Mouse (Mus musculus) thymus, adult 2 months (tissue): ENCODE results near the gene Ube2o.

ENCODE experiments used
- CTCF ChIP-seq: fragments of 200-500 bp; IDR thresholded peaks from 2 replicates; pipeline ENCODE4 v1.5.1; 2012; ENCODE audit warnings: mild to moderate bottlenecking, control low read depth, low read length, moderate library complexity, borderline replicate concordance; ENCODE audit not compliant: control insufficient read depth, poor library complexity, insufficient read depth; ENCODE audit errors: extremely low read depth
- POLR2A ChIP-seq: fragments of 200-500 bp; IDR thresholded peaks from 2 replicates; pipeline ENCODE4 v1.6.1; 2012; ENCODE audit warnings: mild to moderate bottlenecking, low read length, control low read depth, moderate library complexity; ENCODE audit not compliant: control insufficient read depth, poor library complexity, insufficient read depth; ENCODE audit errors: extremely low read depth

GRCm38 (mm10) chr11:116530187-116531147 is 50.8 kb downstream of the Ube2o start, which contains the start of gene Sphk1:
- no peak for TF ChIP-seq POLR2A
- no peak for TF ChIP-seq CTCF
